Mouse (Mus musculus): ENCODE results near the gene Zfp950. TPM values are rescaled to one million over a fixed set of nuclear protein-coding genes. Genes with fewer than 3 reads are reported as not detected.
A peak's percentile ranks its signal among the peaks of the same experiment; 100 is the strongest.

Gene Zfp950
- polyA plus RNA-seq, 1 experiment from 2014 or later = 28.6 TPM

DNA sequence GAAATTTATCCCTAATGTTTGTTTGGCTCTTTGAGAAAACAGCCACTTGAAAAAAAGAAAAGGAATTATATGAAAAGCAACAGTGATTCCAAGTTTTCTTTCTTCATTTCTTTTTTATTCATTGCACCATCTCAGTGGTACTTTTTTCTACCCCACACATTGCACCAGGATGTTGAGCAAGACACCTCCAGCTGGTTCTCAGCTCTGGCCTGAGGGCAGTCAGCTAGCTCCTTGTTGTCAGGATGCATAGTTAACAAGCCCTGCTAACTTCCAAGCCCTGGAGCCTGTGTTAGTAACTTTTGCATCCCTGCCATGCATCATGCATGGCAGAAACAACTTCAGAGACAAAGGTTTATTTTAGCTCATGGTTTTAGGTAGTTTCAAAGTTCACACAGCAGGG lies 87.9 kb downstream of the Zfp950 start:
- no peak overlapping the region for H3K27ac ChIP-seq (replicated peaks; ENCODE audit: low read depth, low read length)
- no peak overlapping the region for H3K4me2 ChIP-seq (ENCODE audit: low read depth, low read length)
- no peak for DNase-seq (ENCODE audit: low spot score)
- no peak for ATAC-seq (replicated peaks; ENCODE audit: insufficient number of reproducible peaks, low FRiP score, low TSS enrichment, low read depth)
- no peaks in the 10 kb centered on the region for H3K9me3 ChIP-seq (replicated peaks; ENCODE audit: control insufficient read depth, low read length)
- no peaks in the 10 kb centered on the region for H3K36me3 ChIP-seq (replicated peaks; ENCODE audit: control insufficient read depth, insufficient read depth, low read depth, low read length)
- no peaks in the 10 kb centered on the region for H3K4me1 ChIP-seq (ENCODE audit: control insufficient read depth, insufficient read depth, low read length)
- no peak overlapping the region for H3K9ac ChIP-seq (replicated peaks; ENCODE audit: low read length)
- no peaks in the 10 kb centered on the region for H3K27me3 ChIP-seq (ENCODE audit: control insufficient read depth, insufficient read depth, low read length)
- H3K4me3 ChIP-seq (ENCODE audit: low read depth, low read length) = no peak overlapping the region

DNA sequence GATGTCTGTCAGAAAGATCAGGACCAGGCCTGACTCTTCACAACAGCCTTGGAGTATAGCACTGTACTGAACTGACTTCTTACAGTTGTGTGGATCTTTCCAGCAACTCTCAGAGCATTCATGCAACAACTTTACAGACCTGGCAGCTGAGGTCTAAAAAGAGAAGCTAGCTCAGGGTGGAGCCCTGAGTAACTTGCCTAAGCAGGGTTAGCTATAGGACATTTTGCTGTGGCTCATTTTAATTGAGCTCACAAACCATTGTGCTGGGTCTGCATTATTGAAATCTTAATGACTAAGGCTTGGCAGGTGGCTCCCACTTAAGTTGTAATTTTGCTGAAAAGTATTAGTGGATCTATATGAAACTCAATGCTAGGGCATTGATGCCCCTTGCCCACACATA lies 88.6 kb downstream of the Zfp950 start:
- ATAC-seq (replicated peaks; ENCODE audit: insufficient number of reproducible peaks, low FRiP score, low TSS enrichment, low read depth) = no peak
- DNase-seq (ENCODE audit: low spot score) = no peak
- Histone ChIP-seq H3K4me1 (ENCODE audit: control insufficient read depth, insufficient read depth, low read length) (no peaks in the 10 kb centered on the region), H3K9me3 (replicated peaks; ENCODE audit: control insufficient read depth, low read length) (no peaks in the 10 kb centered on the region), H3K4me3 (ENCODE audit: low read depth, low read length) (no peak overlapping the region), H3K36me3 (replicated peaks; ENCODE audit: control insufficient read depth, insufficient read depth, low read depth, low read length) (no peaks in the 10 kb centered on the region), H3K4me2 (ENCODE audit: low read depth, low read length) (no peak overlapping the region), H3K9ac (replicated peaks; ENCODE audit: low read length) (no peak overlapping the region), H3K27ac (replicated peaks; ENCODE audit: low read depth, low read length) (no peak overlapping the region), H3K27me3 (ENCODE audit: control insufficient read depth, insufficient read depth, low read length) (no peaks in the 10 kb centered on the region)

DNA sequence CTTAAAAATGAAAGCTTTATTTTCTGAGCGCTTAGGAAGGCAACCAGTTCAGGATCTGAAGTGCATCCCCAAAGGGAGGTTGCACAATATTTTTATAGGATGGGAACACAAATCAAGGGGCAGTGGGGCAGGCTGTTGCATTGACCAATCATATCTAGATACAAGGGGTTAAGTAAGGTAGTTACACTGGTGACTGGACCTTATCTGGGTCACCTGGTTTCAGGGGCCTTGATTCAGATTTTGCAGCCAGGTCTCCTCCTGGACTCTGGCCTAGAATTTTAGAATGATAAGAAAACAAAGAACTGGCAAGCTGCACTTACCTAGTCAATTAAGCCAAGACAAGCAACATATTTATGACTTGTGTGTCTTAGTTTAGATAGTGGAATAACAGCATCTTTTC lies 89.5 kb downstream of the Zfp950 start:
- no peak overlapping the region for H3K4me3 ChIP-seq (ENCODE audit: low read depth, low read length)
- no peak overlapping the region for H3K9ac ChIP-seq (replicated peaks; ENCODE audit: low read length)
- no peaks in the 10 kb centered on the region for H3K36me3 ChIP-seq (replicated peaks; ENCODE audit: control insufficient read depth, insufficient read depth, low read depth, low read length)
- no peak overlapping the region for H3K27ac ChIP-seq (replicated peaks; ENCODE audit: low read depth, low read length)
- H3K4me1 ChIP-seq (ENCODE audit: control insufficient read depth, insufficient read depth, low read length) = no peaks in the 10 kb centered on the region
- no peaks in the 10 kb centered on the region for H3K9me3 ChIP-seq (replicated peaks; ENCODE audit: control insufficient read depth, low read length)
- no peaks in the 10 kb centered on the region for H3K27me3 ChIP-seq (ENCODE audit: control insufficient read depth, insufficient read depth, low read length)
- ATAC-seq (replicated peaks; ENCODE audit: insufficient number of reproducible peaks, low FRiP score, low TSS enrichment, low read depth) (no peak), DNase-seq (ENCODE audit: low spot score) (no peak)
- 97% methylated on average over 1 of the region's 1 CpGs for WGBS
- H3K4me2 ChIP-seq (ENCODE audit: low read depth, low read length) = no peak overlapping the region

DNA sequence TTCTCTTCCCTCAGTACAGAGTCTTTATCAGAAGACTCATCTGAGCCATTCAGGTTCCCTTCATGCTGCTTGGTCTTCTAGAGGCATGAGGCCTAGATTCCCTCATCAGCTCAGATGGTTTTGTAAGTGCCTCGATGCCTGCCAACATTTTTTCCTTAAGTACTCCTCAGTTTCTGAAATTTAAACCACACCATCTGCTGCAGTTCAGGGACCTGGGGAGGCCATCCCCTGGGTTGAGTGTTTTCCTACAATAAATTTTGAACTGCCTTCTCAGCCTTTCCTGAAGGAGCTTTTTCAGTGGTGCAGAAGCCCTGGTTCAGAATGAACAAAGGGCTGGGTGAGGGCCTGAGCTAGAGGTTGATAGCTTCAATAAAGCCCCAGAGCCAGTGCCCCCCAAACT lies 91.2 kb downstream of the Zfp950 start:
- H3K9me3 ChIP-seq (replicated peaks; ENCODE audit: control insufficient read depth, low read length) = no peaks in the 10 kb centered on the region
- no peak overlapping the region for H3K27ac ChIP-seq (replicated peaks; ENCODE audit: low read depth, low read length)
- ATAC-seq (replicated peaks; ENCODE audit: insufficient number of reproducible peaks, low FRiP score, low TSS enrichment, low read depth) = no peak
- no peaks in the 10 kb centered on the region for H3K36me3 ChIP-seq (replicated peaks; ENCODE audit: control insufficient read depth, insufficient read depth, low read depth, low read length)
- H3K4me1 ChIP-seq (ENCODE audit: control insufficient read depth, insufficient read depth, low read length) = no peaks in the 10 kb centered on the region
- 85% methylated on average over 1 of the region's 1 CpGs for WGBS
- H3K4me3 ChIP-seq (ENCODE audit: low read depth, low read length) = no peak overlapping the region
- H3K4me2 ChIP-seq (ENCODE audit: low read depth, low read length) = no peak overlapping the region
- no peak for DNase-seq (ENCODE audit: low spot score)
- H3K27me3 ChIP-seq (ENCODE audit: control insufficient read depth, insufficient read depth, low read length) = no peaks in the 10 kb centered on the region
- H3K9ac ChIP-seq (replicated peaks; ENCODE audit: low read length) = no peak overlapping the region

DNA sequence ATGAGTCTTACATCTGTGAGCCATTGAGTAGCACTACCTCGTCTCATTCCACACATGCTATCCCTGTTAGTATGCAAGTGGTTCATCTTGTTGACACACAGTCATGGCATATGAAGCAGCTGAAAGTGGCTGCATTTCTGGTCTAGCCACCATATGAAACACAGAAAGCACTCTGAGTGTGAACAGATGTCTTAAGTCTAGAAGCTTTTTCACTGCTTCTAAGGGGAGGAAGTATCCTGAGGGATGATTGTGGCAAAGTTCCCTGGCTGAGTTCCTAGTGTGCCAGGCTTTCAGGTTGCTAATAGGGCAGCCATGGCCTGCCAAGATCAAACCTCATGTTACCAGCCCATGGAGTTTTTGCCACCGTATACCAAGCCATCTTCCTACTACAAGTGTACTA lies 92.0 kb downstream of the Zfp950 start:
- 84% methylated on average over 2 of the region's 2 CpGs for WGBS
- no peaks in the 10 kb centered on the region for H3K27me3 ChIP-seq (ENCODE audit: control insufficient read depth, insufficient read depth, low read length)
- H3K36me3 ChIP-seq (replicated peaks; ENCODE audit: control insufficient read depth, insufficient read depth, low read depth, low read length) = no peaks in the 10 kb centered on the region
- H3K4me3 ChIP-seq (ENCODE audit: low read depth, low read length) = no peak overlapping the region
- H3K4me1 ChIP-seq (ENCODE audit: control insufficient read depth, insufficient read depth, low read length) = no peaks in the 10 kb centered on the region
- ATAC-seq (replicated peaks; ENCODE audit: insufficient number of reproducible peaks, low FRiP score, low TSS enrichment, low read depth) (no peak), DNase-seq (ENCODE audit: low spot score) (no peak)
- no peaks in the 10 kb centered on the region for H3K9me3 ChIP-seq (replicated peaks; ENCODE audit: control insufficient read depth, low read length)
- no peak overlapping the region for H3K27ac ChIP-seq (replicated peaks; ENCODE audit: low read depth, low read length)
- H3K9ac ChIP-seq (replicated peaks; ENCODE audit: low read length) = no peak overlapping the region
- no peak overlapping the region for H3K4me2 ChIP-seq (ENCODE audit: low read depth, low read length)

DNA sequence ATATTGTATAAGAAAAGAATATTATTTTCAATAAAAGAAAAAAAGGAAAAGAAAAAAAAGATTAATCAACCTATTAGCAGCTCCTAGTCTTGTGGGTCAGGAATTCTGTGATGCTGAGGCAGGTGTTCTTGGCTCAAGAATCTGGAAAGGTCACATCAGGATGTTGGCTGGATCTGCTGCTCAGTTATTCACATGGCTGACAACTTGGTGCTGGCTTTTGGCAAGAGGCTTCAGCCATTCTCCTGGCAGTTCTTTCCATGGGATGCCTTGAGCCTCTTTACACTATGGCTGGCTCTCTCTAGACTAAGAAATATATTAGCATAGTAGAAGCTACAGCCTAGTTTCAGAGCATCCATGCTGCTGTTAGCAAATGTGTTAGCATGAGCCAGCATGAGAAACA lies 101.5 kb downstream of the Zfp950 start:
- no peaks in the 10 kb centered on the region for H3K36me3 ChIP-seq (replicated peaks; ENCODE audit: control insufficient read depth, insufficient read depth, low read depth, low read length)
- DNase-seq (ENCODE audit: low spot score) (no peak), ATAC-seq (replicated peaks; ENCODE audit: insufficient number of reproducible peaks, low FRiP score, low TSS enrichment, low read depth) (no peak)
- no peak overlapping the region for H3K4me3 ChIP-seq (ENCODE audit: low read depth, low read length)
- H3K27me3 ChIP-seq (ENCODE audit: control insufficient read depth, insufficient read depth, low read length) = no peaks in the 10 kb centered on the region
- no peaks in the 10 kb centered on the region for H3K9me3 ChIP-seq (replicated peaks; ENCODE audit: control insufficient read depth, low read length)
- no peak overlapping the region for H3K27ac ChIP-seq (replicated peaks; ENCODE audit: low read depth, low read length)
- no peak overlapping the region for H3K4me2 ChIP-seq (ENCODE audit: low read depth, low read length)
- no peak overlapping the region for H3K9ac ChIP-seq (replicated peaks; ENCODE audit: low read length)
- H3K4me1 ChIP-seq (ENCODE audit: control insufficient read depth, insufficient read depth, low read length) = no peaks in the 10 kb centered on the region

DNA sequence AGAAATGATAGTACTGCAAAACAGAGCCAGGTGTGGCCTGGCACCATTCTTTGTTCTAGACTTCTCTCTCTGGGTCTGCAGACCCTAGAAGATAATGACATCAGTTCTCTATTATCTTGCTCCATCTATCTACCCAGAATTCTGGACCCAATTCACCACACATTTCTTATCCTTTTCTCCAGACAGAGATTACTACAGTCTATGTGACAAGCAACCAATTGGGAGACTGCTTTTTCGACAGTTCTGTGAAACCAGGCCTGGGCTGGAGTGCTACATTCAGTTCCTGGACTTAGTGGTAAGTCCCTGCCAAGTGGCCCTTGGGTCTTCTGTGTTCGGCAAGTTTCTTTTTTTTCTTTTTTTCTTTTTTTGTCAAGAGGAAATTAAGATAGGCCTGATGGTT lies 109.1 kb downstream of the Zfp950 start:
- H3K9ac ChIP-seq (replicated peaks; ENCODE audit: low read length) = no peak overlapping the region
- WGBS = 80% methylated on average over 2 of the region's 2 CpGs
- no peak overlapping the region for H3K4me2 ChIP-seq (ENCODE audit: low read depth, low read length)
- H3K36me3 ChIP-seq (replicated peaks; ENCODE audit: control insufficient read depth, insufficient read depth, low read depth, low read length) = no peaks in the 10 kb centered on the region
- ATAC-seq (replicated peaks; ENCODE audit: insufficient number of reproducible peaks, low FRiP score, low TSS enrichment, low read depth) (no peak), DNase-seq (ENCODE audit: low spot score) (no peak)
- H3K9me3 ChIP-seq (replicated peaks; ENCODE audit: control insufficient read depth, low read length) = no peaks in the 10 kb centered on the region
- no peaks in the 10 kb centered on the region for H3K4me1 ChIP-seq (ENCODE audit: control insufficient read depth, insufficient read depth, low read length)
- H3K27me3 ChIP-seq (ENCODE audit: control insufficient read depth, insufficient read depth, low read length) = no peaks in the 10 kb centered on the region
- no peak overlapping the region for H3K27ac ChIP-seq (replicated peaks; ENCODE audit: low read depth, low read length)
- H3K4me3 ChIP-seq (ENCODE audit: low read depth, low read length) = no peak overlapping the region

DNA sequence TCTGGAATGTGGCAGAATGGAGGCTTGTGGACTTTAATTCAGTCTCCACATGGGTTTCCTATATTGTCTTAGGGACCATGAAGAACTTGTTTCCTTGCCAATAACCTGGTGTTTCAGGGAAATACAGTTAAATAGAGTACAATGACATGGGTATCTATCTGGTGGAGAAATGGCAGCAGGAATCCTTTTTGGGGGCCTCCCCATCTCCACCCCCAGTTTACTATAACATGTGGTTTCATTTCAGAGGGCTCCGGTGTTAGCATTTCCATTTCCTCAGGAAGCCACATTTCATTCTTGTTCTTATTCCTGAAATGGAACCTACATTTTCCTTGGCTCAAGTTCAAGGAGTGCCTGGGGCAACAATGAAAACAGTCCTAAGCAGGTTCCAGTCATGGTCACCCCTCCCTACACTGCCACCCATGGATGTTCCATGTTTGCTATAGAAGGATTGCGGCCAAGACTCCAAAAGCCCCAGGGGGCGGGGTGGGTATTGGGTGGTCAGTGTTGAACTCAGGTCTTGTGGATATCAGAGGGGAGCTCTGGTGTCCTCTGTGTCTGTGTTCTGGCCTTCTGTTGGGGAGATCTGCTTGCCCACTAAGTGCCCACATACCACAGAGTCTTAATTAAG lies 118.6 kb downstream of the Zfp950 start:
- no peaks in the 10 kb centered on the region for H3K9me3 ChIP-seq (replicated peaks; ENCODE audit: control insufficient read depth, low read length)
- ATAC-seq (replicated peaks; ENCODE audit: insufficient number of reproducible peaks, low FRiP score, low TSS enrichment, low read depth) = no peak
- no peaks in the 10 kb centered on the region for H3K36me3 ChIP-seq (replicated peaks; ENCODE audit: control insufficient read depth, insufficient read depth, low read depth, low read length)
- no peak overlapping the region for H3K27ac ChIP-seq (replicated peaks; ENCODE audit: low read depth, low read length)
- H3K4me2 ChIP-seq (ENCODE audit: low read depth, low read length) = no peak overlapping the region
- H3K27me3 ChIP-seq (ENCODE audit: control insufficient read depth, insufficient read depth, low read length) = no peaks in the 10 kb centered on the region
- H3K4me3 ChIP-seq (ENCODE audit: low read depth, low read length) = no peak overlapping the region
- WGBS = 67% methylated on average over 3 of the region's 3 CpGs
- H3K9ac ChIP-seq (replicated peaks; ENCODE audit: low read length) = no peak overlapping the region
- no peaks in the 10 kb centered on the region for H3K4me1 ChIP-seq (ENCODE audit: control insufficient read depth, insufficient read depth, low read length)
- peak; percentile 45 for DNase-seq (ENCODE audit: low spot score)

All from embryonic facial prominence, embryonic 11.5 days (tissue).